Mouse (Mus musculus) natural killer cell, adult 2 months (primary cell): Measurements from ENCODE around the gene C1qtnf7.

Experiments
- DNase-seq, 2 experiments: peaks; one replicate each; pipeline ENCODE4 v3.0.0; 2022; ENCODE audit warnings: low spot score in 2 of 2

C1qtnf7 gene

DNA sequence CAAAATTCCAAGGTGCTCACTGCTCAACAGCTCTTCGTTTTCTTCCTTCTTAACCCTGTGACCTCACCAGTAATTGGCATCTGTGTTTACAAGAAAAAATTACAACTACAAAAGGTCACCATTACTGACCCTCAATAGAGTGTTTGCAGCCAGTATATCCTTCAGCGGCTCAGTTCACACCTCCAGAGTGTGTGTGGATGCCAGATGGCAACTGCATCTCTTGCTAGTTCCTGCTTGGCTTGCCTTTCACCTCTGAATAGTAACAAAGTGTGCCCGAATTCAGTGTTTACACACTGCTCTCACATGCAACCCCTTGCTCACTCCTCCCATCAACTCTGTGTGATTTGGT is 23.8 kb downstream of the C1qtnf7 start:
- no peak for DNase-seq

DNA sequence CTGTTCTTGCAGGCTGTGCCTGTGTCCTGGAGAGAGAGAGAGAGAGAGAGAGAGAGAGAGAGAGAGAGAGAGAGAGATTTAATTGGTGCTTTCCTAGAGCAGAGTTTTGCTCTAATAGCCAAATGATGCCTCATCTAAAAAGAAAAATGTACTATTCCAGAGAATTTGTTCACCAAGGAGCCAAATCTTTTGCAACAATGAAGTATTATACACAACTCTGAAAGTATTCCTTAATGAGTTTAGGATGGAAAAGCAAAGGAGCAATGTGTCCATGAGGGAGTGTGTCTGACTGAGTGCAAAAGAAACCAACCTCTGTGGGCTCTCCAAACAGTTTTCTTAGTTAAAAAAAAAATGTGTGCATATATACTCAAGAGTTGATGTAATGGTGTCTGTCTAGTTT is 24.5 kb downstream of the C1qtnf7 start:
- DNase-seq, result no peak

DNA sequence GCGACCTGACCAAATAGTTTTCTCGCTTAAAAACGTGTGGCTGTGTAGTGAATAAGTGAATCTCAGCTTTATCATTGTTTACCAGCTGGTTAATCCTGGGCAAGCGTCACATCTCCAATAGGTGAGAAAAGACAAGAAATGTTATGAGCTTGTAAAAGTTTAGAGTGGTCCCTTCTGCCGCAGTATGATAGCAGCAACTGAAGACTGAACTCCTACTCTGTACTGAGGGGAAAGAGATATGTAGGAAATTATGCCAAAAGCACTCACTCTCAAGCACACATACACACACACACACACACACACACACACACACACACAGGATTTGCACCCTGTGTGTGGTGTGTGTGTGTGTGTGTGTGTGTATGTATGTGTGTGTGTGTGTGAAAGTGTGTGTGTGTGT is 26.2 kb downstream of the C1qtnf7 start:
- no peak for DNase-seq

DNA sequence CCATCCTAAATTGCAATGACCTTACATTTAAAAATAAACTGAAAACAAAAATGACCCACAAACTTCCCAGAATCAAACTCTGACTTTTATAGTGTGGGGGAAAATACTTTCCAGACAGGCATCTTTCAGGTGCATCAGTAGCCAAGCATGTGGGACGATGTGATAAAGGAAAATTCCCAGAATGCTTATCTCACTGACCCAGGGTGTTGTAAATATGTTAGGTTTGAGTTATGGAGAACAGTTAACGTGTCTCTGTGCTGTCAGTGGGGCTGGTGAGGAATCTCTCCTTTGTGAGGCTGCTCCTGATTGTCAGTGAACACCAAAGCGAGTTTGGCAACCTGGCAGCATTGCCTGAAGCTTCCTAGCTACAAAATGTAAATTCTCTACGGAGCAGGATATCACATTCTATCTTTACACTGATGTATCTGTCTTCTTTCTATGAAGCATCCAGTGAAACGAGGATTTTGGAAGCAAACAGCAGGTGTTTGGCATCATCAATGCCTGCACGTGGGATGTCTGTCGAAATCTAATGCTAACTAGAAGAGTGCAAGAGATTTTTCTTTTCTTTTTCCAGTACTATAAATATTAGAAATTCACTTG is 27.0 kb downstream of the C1qtnf7 start:
- DNase-seq, result no peak

DNA sequence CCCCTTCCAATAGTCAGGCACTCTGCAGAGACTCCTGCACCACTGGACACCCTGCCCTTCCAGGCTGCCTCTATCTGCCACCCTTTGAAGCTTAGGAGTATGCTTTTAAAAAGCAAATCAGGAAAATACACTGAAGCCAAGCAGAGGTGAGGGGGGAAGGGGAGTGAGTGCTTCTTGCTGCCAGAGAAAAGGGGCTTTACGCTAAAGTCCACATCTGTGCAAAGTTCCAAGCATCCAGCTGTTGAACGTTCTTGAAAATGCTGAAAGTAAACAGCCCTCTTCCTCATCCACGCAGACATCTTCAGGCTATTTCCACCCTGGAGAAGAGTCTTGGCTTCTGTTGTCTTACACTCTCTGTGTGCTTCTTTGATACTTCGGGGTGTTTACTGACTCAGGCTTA is 34.6 kb downstream of the C1qtnf7 start:
- no peak for DNase-seq

DNA sequence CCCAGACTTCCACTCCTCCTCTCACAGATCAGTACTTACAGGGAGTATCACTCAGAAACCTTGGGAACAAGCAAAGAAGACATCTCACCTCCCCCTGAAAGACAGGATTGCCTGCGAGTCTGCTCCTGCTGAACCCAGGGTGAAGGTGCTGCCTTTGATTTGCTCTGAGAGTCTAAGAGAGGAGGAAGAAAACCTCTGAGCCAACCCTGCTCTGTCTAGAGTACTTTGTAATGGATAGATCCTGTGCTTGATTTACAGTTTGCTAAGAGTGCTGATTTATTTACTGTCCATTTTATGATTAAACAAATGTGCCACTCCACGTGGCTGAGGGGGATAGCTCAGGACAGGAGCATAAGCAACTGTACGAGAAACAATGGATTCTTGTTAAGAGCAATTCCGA is 35.1 kb downstream of the C1qtnf7 start:
- no peak for DNase-seq

DNA sequence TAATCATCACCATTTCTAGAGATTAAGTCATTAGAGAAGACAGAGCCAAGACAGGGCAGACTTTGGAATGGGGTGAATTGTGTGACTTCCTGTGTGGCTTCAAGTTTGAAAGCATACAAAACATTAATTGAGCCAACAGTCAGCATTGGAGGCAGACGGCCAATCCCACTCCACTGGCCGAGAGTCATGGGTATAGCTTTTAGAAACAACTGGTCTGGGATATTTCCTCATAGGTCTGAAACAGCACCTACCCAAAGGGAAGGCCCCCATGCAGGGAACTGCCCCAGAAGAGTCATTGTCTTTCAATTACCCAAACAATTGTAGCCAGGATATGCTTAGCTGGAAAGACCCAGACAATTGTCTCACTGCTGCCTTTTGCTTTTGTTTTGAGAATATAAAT is 39.5 kb downstream of the C1qtnf7 start:
- DNase-seq, result no peak

DNA sequence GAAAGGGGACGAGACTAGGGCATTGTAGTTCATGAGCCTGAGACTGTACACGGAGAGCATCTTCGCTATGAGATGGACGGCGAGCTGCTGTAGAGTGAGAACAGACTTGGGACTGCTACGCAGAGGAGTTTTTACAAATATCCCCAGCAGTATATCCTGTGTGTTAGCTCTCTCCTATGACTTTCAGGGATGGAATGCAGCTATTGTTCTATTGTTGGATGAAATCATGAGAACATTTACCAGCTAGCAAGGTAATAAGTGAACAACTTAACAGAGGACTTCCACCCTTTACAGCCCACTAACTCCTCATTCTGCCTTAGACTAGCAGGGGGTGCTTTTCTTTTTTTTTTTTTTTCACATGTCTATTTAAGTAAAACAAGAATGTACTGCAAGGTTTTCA is 40.1 kb downstream of the C1qtnf7 start:
- no peak for DNase-seq

DNA sequence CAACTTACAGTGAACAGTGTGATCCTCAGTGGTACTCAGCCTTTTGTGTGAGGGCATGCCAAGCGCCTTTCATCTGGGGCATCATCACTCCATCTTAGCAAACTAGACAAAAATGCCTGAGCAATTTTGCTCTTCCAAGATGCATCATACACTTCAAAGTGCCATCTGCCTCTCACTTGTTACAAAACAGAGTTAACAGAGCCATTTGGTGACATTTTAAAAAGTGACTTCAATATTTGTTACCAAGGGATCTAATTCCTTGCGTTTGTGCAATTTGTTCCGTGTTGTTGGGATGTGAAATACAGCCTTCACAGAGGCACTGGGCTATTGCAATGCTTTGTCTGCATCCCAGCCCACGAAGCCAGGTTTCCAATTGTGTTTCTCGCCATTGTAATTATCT is 42.1 kb downstream of the C1qtnf7 start:
- no peak for DNase-seq

DNA sequence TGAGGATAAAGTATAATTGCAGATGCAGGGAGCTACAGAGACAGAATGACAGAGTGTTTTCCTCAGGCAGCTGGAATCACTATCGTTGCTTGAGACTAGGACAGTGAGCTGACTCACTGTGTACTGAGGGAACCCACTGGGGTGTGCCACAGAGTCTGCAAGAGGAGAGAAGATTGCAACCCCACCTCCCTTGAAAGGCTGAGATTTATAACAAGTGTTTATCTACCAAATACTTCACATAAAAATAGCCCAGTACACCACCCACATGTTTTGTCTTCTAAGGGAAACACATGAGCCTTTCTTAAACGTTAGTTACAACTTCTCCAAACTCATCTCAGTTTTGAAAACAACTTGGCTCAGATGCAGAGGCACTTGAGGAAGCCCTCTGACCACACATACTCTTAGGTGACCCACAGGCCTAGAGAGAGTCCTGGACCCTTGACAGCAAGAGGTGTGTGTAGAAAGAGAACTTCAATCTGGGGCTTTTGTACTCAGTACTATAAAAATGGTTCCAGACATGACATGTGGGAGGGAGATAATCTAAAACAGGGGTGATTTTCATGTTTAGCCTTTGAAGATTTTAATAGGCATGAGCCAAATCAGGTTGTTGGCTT is 46.4 kb downstream of the C1qtnf7 start:
- DNase-seq, result no peak

DNA sequence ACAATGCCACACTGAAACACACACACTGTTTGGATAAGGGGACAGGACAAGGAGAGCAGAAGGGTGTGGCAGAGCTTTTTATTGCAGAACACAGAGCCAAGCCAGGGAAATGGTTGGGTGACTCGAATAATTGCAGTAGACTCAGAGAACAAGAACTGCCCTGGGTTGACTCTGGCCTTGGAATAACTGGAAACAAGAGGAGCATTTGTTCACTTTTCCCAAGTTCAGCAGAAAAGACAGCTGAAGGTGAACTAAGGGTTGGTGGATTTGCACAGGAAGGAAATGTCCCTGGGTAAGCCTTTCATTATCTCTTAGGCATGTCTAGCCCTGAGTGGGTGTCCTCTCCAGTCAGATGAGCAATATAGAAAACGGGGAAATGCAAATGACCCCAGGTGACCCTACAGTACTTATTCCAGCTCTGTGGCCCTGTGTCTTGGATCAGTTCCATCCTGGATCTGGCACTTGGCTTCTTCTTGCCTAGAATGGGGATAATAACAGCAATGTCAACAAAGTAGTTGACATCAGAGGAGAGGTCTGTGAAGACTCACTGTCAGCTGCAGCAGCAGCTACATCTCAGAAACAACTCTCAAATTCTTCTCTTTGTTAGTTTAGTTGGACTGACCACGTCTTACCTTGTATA is 54.5 kb downstream of the C1qtnf7 start:
- DNase-seq, result no peak

DNA sequence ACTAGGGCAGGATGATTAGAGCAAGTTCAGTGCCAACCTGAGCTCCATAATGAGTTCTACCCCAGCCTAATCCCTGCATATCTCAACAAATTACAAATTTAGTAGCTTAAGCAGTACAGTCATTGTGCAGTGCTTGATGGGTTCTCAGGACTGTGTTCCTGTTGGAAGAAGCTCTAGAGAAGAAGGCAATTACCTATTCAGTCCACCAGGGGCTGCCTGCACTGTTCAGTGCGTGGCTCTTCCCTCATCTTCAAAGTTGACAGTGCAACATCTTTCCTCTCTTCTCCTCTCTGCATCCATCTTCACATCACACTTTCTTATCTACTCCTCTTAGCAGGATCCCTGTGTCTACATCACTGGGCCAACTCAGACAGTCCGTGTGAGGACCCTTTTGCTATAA is 67.5 kb downstream of the C1qtnf7 start:
- DNase-seq, result no peak

DNA sequence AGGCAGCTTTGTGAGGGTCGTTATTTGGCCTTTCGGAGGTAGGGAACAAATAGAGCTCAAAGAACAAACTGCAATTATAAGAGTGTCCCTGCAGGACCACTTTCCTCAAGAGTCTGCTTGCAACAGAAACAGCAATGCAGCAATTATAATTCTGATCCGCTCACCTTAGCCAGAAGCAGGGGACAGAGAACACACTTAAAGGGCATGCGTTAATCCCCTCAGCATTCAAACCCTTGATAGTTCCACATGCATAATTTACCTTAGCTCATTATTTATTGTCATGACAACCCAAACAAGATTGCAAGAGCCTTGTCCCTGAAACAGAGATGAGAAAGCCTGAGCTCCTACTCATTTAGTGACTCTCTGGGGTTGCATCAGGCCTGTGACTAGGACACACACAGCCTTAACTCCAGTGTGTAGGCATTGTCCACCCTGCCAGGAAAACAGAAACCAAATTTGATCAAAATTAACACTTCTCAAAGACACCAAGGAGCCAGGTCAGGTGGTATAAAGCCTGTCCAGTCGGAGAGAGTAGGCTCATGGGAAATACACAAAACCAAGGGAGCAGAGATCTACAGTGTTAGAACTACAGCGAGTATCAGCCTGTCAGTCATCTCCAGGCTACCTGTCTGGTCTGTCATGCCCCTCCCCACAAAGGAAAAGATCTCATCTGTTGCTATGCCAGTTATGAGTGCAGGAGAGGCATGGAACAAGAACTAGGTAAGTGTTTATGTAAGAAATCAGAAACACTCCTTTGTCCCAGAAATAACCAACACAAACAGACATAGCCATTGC is 68.2 kb downstream of the C1qtnf7 start:
- DNase-seq, result no peak

DNA sequence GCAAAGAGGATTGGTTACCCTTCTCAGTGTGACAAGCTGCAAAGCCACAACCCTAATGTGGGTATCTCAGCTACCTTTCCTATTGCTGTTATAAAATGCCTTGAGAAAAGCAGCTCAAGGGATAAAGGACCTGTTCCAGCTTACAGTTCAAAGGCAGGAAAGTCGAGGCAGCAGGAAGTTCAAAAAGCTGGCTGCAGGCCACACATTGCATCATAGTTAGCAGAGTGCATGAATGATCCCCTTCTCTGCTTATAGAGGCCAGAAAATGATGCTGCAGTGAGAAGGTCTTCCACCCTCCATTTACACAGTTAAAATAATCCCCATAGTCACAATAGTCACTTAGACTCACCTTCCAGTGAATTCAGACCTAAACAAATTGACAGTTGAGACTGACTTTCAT is 69.1 kb downstream of the C1qtnf7 start:
- DNase-seq, result no peak

DNA sequence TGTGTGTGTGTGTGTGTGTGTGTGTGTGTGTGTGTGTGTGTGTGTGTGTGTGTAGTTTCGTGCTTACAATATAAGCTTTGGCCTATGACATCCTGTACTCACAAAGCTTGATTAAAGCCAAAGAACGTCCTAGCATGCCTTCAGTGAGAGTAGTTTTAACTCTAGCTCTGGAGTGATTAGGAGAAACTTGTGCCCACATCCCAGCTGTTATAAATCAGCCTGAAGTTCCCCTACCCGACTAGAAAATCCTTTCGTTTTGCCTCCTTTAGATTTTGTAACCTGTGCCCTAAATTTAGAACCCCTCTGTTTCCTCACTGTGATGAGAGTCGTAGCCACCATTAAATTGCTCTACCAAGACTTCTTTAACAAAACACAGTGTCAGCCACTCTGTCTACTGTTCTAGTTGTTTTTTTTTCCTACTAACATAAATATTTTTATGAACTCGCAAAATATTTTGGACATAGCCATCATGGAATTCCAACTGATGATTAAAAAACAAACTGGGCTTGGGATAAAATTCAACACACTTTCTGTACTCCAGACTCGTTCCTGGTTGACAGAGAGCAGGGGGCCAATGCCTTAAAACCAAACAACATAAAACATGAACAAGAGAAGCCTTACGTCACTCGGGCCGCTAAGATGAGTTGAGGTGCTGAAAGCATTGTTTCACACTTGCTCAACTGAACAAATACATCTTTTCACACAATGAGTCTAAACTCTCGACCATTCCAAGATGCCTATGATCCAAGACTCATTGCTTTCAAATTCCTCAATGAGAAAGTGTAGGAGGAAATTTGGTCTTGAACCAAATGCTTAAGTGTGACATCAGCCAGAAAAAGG is 70.3 kb downstream of the C1qtnf7 start:
- DNase-seq, result no peak

DNA sequence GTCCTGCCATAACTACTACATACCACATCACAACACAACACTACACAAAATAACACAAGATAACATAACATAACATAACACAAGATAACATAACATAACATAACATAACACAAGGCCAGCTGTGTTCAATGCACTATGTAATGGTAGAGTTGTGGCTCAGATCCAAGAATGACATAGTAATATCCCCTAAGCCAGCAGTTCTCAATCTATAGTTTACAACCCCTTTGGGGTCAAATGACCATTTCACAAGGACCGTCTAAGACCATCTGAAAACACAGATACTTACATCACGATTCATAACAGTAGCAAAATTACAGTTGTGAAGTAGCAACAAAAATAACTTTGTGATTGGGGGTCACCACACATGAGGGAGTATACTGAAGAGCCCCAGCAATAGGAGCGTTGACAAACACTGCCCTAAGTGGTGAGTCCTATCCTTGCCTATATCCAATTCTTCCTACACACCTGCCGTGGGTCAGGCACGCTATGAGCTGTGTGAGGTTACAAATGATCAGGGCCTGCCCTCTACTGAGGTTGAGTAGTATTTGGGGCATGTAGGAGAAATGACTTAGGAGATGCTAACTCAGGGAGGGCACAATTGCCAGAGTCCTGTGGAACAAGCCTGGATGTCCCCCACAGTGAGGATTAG is 73.6 kb downstream of the C1qtnf7 start:
- DNase-seq, result no peak

DNA sequence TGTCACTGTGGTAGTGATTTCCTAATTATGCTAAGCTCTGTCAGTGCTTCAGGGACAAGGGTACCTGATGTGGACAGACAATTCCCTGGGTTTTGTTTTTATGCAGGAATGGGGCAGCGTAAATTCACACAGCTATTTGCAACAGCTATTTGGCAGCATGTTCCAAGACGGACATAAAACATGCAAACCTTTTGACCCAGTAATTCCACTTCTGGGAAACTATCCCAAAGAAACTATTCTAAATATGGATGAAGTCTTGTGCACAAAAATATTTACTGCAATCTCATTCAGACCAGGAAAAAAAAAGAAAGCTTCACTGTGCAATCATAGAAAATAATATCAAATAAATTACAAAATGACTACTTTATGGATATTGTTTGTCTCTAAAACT is 74.1 kb downstream of the C1qtnf7 start:
- DNase-seq, result no peak

DNA sequence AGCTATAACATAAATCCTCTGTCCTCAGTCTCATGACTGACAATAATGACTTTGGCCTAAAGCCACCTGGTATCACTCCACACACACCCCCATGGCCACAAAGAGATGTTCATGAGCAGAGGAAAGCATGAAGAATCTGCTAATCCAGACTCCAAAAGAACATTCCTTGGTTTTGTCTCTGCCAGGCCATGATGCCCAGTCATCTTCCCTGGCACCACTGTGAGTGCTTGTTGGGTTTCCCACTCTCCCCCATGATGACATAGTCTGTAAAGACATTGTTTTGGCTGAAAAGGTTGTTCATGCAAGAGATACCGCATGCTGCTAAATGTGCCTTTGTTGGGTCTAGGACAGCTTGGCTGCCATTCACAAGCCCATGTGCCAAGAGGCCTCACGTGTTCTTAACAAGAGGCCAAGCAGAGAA is 75.0 kb downstream of the C1qtnf7 start:
- no peak for DNase-seq

DNA sequence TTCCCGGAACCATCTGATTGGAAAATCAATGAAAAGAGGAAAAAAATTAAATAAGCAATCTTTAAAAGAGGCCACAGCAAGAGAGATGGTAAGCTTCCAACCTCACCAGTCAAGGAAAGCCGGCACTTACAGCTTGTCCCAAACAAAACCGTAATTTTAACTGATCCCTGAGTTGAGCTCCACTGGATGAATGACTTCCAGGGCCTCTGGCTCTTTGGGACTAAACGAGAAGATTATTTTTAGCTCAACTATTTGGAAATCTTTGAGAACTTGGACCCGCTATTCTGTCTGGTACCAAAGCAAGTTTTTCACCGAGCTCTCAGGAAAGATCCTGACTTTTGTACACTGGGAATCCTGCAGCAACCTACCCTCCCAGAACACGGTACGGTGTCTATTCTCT is 86.3 kb downstream of the C1qtnf7 start:
- no peak for DNase-seq

DNA sequence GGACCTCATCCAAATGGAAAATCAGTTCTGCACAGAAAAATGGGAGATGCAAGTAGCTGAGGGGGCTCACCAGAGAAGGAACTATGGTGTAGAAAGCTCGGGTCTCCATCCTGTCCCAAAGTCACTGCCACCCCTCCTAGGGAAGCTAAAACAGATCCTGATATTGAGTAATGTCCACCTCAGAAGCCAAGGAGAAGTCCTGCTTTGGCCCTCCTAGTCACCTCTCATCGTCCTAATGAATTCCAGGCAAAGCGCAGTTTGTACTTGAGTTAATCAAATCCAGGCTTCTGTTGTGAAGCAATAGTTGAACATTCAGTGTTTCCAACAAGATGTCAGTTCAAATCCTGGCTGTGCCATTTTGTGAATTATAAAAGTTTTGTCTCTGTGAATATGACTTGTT is 87.2 kb downstream of the C1qtnf7 start:
- DNase-seq, result no peak

DNA sequence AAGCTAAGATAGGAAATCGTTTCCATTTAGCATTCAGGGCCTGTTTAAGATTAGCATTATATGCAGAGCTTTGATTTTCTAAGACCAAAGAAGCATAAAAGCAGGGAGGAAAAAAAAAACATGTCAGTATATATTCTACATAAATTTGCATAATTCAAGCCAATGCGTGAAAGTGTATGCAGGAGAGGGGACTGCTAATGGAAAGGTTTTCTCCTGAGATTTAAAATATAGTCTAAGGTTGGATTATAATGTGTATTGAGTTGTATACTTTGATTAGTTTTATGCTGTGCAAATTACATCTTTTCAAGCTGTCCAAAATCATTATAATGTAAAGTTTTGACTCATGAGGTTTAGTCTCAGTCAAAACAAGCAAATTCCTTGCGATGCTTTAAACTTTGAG is 88.2 kb downstream of the C1qtnf7 start:
- no peak for DNase-seq

DNA sequence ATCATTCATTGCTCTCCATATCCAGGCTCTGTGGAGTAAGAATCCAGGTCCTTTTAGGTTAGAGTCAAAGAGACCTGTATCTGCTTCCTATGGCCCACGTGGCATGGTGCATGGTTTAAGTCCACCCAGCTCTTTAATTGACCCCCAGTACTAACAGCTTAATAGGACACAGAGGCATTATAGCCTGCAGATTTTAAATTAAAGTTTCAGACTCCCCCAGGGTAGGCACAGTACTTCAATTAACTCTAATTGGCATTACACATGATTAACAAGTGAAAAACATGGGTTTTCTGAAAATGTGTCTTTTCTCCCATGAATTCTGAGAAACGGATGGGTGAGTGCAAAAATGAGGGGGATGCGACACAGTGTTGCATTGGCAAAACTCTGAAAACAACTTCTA is 92.7 kb downstream of the C1qtnf7 start:
- DNase-seq, result no peak
